Mouse (Mus musculus): ENCODE data around the gene Dbnl. TPM values are rescaled to one million over a fixed set of nuclear protein-coding genes. Genes with fewer than 3 reads are reported as not detected.

Gene Dbnl
- polyA plus RNA-seq, 1 experiment from 2014 or later, result 144 TPM

DNA sequence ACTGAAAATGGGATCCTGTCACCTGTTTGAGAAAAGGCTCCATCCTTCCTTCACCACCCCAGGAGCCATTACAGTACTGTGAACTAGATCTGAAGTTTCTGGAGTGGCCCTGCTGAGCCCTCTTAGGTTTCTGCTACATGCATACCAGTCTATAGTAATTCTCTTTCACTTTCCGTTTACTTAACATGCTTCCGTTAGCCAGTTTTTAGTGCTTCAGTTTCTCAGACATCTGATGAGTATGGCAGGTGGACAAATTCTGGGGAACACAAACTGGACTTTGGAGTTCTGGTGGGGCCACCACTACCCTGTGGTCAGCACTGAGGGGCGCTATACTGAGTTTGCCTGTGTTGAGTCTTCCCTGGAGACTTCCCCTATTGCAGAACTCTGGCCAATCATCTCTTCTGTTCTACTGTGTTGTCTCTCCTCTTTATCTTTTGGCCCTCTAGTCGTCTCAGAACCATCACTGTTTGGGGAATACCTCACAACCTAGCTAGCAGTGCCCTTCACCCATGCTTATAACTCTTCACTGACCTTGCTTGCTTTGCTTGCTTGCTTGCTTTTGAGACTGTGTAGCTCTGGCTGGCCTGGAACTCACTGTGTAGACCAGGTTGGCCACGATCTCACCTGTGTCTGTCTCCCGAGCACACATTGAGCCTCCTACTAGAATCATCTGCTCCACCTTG, 924 bp downstream of the Dbnl start:
- no peaks in the 10 kb centered on the region for H3K9me3 ChIP-seq (ENCODE audit: control insufficient read depth, low read length)
- peak overlapping the region; percentile 75 for H3K4me3 ChIP-seq (ENCODE audit: low read depth, low read length)
- 82% methylated on average over 6 of the region's 6 CpGs for WGBS
- no peaks in the 10 kb centered on the region for H3K27me3 ChIP-seq (ENCODE audit: control insufficient read depth, insufficient read depth, low read length)
- ATAC-seq (ENCODE audit: low FRiP score), result no peak
- peak overlapping the region; percentile 83; the same call in 1 of the 2 replicates for H3K27ac ChIP-seq (ENCODE audit: low read depth, low read length)
- H3K4me2 ChIP-seq (replicated peaks; ENCODE audit: low read depth, low read length), result peak overlapping the region; percentile 84
- H3K36me3 ChIP-seq (ENCODE audit: control insufficient read depth, insufficient read depth, low read length), result no peaks in the 10 kb centered on the region
- H3K9ac ChIP-seq (ENCODE audit: low read depth, low read length), result peak overlapping the region; percentile 85
- H3K4me1 ChIP-seq (replicated peaks; ENCODE audit: control insufficient read depth, insufficient read depth, low read length), result peaks cover 4% of the 10 kb centered on the region; the same call in 1 of the 2 replicates
- no peak for DNase-seq (ENCODE audit: low spot score)

DNA sequence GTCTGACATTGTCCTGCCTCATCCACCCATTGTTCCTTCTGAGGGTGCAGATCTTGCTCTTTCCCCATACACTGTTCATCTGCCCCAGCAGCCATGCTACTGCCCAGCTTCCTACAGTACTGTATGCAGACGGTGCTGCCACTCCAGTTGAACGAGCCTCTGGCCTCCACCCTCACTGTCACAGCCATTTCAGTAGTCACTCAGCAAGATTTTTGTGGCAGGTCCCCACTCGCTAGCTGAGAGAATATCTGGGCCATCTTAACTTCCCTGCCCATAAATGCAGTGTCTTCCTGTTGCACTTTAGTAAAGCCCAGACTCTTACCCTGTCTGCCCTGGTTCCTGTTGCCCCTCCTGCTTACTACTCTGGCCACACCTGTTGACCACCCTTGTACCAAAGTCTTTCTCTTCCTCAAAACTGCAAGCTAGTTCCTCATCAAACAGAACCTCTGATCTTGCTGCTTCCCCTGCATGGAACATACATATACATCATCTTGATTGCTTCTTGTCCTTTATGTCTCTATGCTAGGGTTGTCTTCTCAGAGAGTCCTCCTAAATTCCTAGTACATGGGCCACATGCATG, 1.6 kb downstream of the Dbnl start:
- DNase-seq (ENCODE audit: low spot score) (no peak), ATAC-seq (ENCODE audit: low FRiP score) (no peak)
- Histone ChIP-seq H3K27ac (ENCODE audit: low read depth, low read length) (no peak overlapping the region), H3K9me3 (ENCODE audit: control insufficient read depth, low read length) (no peaks in the 10 kb centered on the region), H3K4me1 (replicated peaks; ENCODE audit: control insufficient read depth, insufficient read depth, low read length) (peaks cover 4% of the 10 kb centered on the region; the same call in 1 of the 2 replicates), H3K9ac (ENCODE audit: low read depth, low read length) (no peak overlapping the region), H3K27me3 (ENCODE audit: control insufficient read depth, insufficient read depth, low read length) (no peaks in the 10 kb centered on the region), H3K4me3 (ENCODE audit: low read depth, low read length) (peak overlapping the region; percentile 75; the same call in 1 of the 2 replicates), H3K4me2 (replicated peaks; ENCODE audit: low read depth, low read length) (peak overlapping the region; percentile 84), H3K36me3 (ENCODE audit: control insufficient read depth, insufficient read depth, low read length) (no peaks in the 10 kb centered on the region)
- WGBS, result 87% methylated on average over 3 of the region's 3 CpGs

DNA sequence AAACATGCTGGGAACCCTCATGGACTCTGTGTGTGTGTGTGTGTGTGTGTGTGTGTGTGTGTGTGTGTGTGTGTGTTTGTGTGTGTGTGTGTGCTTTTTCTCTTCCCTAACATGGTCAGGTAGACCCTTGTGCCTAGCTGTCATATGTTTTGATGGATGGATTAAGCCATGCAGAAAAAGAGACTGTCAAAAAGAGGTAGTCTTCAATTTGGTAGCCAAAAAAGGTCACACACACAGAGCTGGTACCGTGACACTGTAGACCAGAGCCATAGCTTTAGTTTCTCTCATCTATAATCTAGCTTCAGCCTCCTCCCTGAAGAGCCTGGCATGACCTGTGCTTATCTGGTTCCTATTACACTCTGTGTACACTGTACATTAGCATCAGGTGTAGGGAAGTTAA, 2.1 kb downstream of the Dbnl start:
- DNase-seq (ENCODE audit: low spot score), result no peak
- H3K27ac ChIP-seq (ENCODE audit: low read depth, low read length), result no peak overlapping the region
- H3K4me2 ChIP-seq (replicated peaks; ENCODE audit: low read depth, low read length), result no peak overlapping the region
- H3K4me1 ChIP-seq (replicated peaks; ENCODE audit: control insufficient read depth, insufficient read depth, low read length), result peaks cover 4% of the 10 kb centered on the region; the same call in 1 of the 2 replicates
- no peak overlapping the region for H3K4me3 ChIP-seq (ENCODE audit: low read depth, low read length)
- H3K9me3 ChIP-seq (ENCODE audit: control insufficient read depth, low read length), result no peaks in the 10 kb centered on the region
- ATAC-seq (ENCODE audit: low FRiP score), result no peak
- H3K27me3 ChIP-seq (ENCODE audit: control insufficient read depth, insufficient read depth, low read length), result no peaks in the 10 kb centered on the region
- H3K9ac ChIP-seq (ENCODE audit: low read depth, low read length), result no peak overlapping the region
- H3K36me3 ChIP-seq (ENCODE audit: control insufficient read depth, insufficient read depth, low read length), result peaks cover under 1% of the 10 kb centered on the region; the same call in 1 of the 2 replicates
- WGBS, result 96% methylated on average over 1 of the region's 1 CpGs

DNA sequence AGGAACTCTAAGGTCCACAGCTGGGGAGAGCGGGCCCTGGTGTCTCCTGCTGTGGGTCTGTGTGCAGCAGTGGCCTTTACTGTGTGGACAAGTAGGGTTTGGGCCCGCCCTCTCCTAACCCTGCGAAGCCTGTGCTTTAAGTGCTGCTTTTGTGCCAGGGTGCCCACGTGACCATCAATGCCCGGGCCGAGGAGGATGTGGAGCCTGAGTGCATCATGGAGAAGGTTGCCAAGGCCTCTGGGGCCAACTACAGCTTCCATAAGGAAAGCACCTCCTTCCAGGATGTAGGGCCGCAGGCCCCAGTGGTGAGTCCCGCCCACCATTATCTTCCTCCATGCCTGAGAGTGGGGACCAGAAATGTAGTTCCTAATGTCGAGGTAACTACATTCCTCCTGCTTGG, 7.0 kb downstream of the Dbnl start:
- no peaks in the 10 kb centered on the region for H3K4me1 ChIP-seq (replicated peaks; ENCODE audit: control insufficient read depth, insufficient read depth, low read length)
- no peak overlapping the region for H3K27ac ChIP-seq (ENCODE audit: low read depth, low read length)
- 90% methylated on average over 9 of the region's 9 CpGs for WGBS
- no peaks in the 10 kb centered on the region for H3K9me3 ChIP-seq (ENCODE audit: control insufficient read depth, low read length)
- DNase-seq (ENCODE audit: low spot score) (no peak), ATAC-seq (ENCODE audit: low FRiP score) (no peak)
- H3K36me3 ChIP-seq (ENCODE audit: control insufficient read depth, insufficient read depth, low read length), result peaks cover 16% of the 10 kb centered on the region
- H3K4me2 ChIP-seq (replicated peaks; ENCODE audit: low read depth, low read length), result no peak overlapping the region
- no peak overlapping the region for H3K9ac ChIP-seq (ENCODE audit: low read depth, low read length)
- H3K4me3 ChIP-seq (ENCODE audit: low read depth, low read length), result no peak overlapping the region
- H3K27me3 ChIP-seq (ENCODE audit: control insufficient read depth, insufficient read depth, low read length), result no peaks in the 10 kb centered on the region

DNA sequence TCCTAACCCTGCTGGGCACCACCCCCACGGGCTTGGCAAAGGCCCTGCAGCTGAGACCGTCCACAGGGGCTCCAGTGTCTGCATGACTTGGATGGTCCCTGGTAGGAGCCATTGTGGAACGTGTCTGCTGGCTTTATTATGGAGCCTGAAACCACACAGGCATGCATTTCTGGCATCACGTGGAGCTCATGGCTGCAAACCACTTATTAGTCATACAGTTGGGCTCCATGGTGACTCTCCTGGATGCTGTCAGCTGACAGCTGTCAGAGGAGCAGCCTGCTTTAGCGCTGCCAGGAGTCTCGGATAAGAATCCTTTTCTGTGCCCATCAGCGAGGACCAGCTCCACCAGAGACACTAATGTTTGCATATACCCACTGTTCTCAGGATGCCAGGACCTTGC, 7.4 kb downstream of the Dbnl start:
- Histone ChIP-seq H3K9ac (ENCODE audit: low read depth, low read length) (no peak overlapping the region), H3K27ac (ENCODE audit: low read depth, low read length) (no peak overlapping the region), H3K36me3 (ENCODE audit: control insufficient read depth, insufficient read depth, low read length) (peaks cover 16% of the 10 kb centered on the region), H3K9me3 (ENCODE audit: control insufficient read depth, low read length) (no peaks in the 10 kb centered on the region), H3K4me1 (replicated peaks; ENCODE audit: control insufficient read depth, insufficient read depth, low read length) (no peaks in the 10 kb centered on the region), H3K4me3 (ENCODE audit: low read depth, low read length) (no peak overlapping the region), H3K4me2 (replicated peaks; ENCODE audit: low read depth, low read length) (no peak overlapping the region), H3K27me3 (ENCODE audit: control insufficient read depth, insufficient read depth, low read length) (no peaks in the 10 kb centered on the region)
- DNase-seq (ENCODE audit: low spot score), result no peak
- ATAC-seq (ENCODE audit: low FRiP score), result no peak
- WGBS, result 91% methylated on average over 7 of the region's 7 CpGs

DNA sequence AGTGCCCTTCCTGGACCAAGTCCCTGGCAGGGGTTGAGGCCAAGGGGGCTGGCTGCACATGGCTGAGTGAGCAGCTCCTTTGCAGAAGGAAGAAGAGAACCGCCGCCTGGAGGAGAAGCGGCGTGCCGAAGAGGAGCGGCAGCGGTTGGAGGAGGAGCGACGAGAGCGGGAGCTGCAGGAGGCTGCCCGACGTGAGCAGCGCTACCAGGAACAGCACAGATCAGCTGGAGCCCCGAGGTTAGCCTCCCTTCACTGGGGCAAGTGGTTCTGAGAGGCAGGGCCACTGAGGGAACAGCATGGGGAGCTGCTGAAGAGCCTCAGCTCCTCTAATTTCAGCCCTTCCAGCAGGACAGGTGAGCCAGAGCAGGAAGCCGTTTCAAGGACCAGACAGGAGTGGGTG, 8.7 kb downstream of the Dbnl start:
- ATAC-seq (ENCODE audit: low FRiP score) (no peak), DNase-seq (ENCODE audit: low spot score) (no peak)
- no peak overlapping the region for H3K27ac ChIP-seq (ENCODE audit: low read depth, low read length)
- no peak overlapping the region for H3K4me3 ChIP-seq (ENCODE audit: low read depth, low read length)
- WGBS, result 87% methylated on average over 15 of the region's 15 CpGs
- H3K4me2 ChIP-seq (replicated peaks; ENCODE audit: low read depth, low read length), result no peak overlapping the region
- H3K9ac ChIP-seq (ENCODE audit: low read depth, low read length), result no peak overlapping the region
- no peaks in the 10 kb centered on the region for H3K27me3 ChIP-seq (ENCODE audit: control insufficient read depth, insufficient read depth, low read length)
- no peaks in the 10 kb centered on the region for H3K4me1 ChIP-seq (replicated peaks; ENCODE audit: control insufficient read depth, insufficient read depth, low read length)
- no peaks in the 10 kb centered on the region for H3K9me3 ChIP-seq (ENCODE audit: control insufficient read depth, low read length)
- peaks cover 16% of the 10 kb centered on the region for H3K36me3 ChIP-seq (ENCODE audit: control insufficient read depth, insufficient read depth, low read length)

DNA sequence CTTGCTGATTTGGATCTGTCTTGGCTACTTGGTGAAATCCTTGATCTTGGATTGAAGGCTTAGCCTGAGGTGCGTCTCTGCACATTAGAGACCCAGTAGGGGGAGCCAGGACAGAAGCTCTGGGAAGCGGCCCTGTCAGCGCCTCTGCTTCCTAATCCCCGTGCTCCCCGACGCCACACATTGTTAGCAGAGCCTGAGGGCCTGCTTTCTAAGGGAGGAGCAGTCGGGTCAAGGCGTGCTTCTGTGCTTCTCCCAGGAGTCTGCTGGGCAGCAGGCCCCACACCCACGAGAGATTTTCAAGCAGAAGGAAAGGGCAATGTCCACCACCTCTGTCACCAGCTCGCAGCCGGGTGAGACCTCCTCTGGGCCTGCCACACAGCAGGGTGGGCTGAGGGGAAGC, 9.1 kb downstream of the Dbnl start:
- peaks cover 16% of the 10 kb centered on the region for H3K36me3 ChIP-seq (ENCODE audit: control insufficient read depth, insufficient read depth, low read length)
- no peak for DNase-seq (ENCODE audit: low spot score)

DNA sequence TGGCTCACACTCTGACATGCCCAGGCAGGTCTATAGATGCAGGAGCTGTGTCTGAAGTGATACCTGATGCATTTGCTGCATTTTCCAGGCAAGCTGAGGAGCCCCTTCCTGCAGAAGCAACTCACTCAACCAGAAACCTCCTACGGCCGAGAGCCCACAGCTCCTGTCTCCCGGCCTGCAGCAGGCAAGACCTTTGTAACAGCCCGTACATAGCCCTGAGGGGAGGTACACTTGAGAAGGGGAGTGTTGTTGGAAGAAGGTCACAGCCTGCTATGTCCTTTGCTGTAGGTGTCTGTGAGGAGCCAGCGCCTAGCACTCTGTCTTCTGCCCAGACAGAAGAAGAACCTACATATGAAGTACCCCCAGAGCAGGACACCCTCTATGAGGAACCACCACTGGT, 9.6 kb downstream of the Dbnl start:
- H3K4me1 ChIP-seq (replicated peaks; ENCODE audit: control insufficient read depth, insufficient read depth, low read length), result no peaks in the 10 kb centered on the region
- DNase-seq (ENCODE audit: low spot score), result no peak
- no peak for ATAC-seq (ENCODE audit: low FRiP score)
- no peaks in the 10 kb centered on the region for H3K9me3 ChIP-seq (ENCODE audit: control insufficient read depth, low read length)
- H3K27ac ChIP-seq (ENCODE audit: low read depth, low read length), result no peak overlapping the region
- peaks cover 16% of the 10 kb centered on the region for H3K36me3 ChIP-seq (ENCODE audit: control insufficient read depth, insufficient read depth, low read length)
- no peak overlapping the region for H3K4me3 ChIP-seq (ENCODE audit: low read depth, low read length)
- H3K9ac ChIP-seq (ENCODE audit: low read depth, low read length), result no peak overlapping the region
- no peak overlapping the region for H3K4me2 ChIP-seq (replicated peaks; ENCODE audit: low read depth, low read length)
- 90% methylated on average over 5 of the region's 5 CpGs for WGBS
- H3K27me3 ChIP-seq (ENCODE audit: control insufficient read depth, insufficient read depth, low read length), result no peaks in the 10 kb centered on the region

More for the DNA sequence above, 9.1 kb downstream of the Dbnl start:
- H3K4me2 ChIP-seq (replicated peaks; ENCODE audit: low read depth, low read length), result no peak overlapping the region
- no peaks in the 10 kb centered on the region for H3K9me3 ChIP-seq (ENCODE audit: control insufficient read depth, low read length)
- 80% methylated on average over 11 of the region's 11 CpGs for WGBS
- H3K9ac ChIP-seq (ENCODE audit: low read depth, low read length), result no peak overlapping the region
- H3K4me1 ChIP-seq (replicated peaks; ENCODE audit: control insufficient read depth, insufficient read depth, low read length), result no peaks in the 10 kb centered on the region
- no peak overlapping the region for H3K4me3 ChIP-seq (ENCODE audit: low read depth, low read length)
- no peak overlapping the region for H3K27ac ChIP-seq (ENCODE audit: low read depth, low read length)
- no peak for ATAC-seq (ENCODE audit: low FRiP score)
- no peaks in the 10 kb centered on the region for H3K27me3 ChIP-seq (ENCODE audit: control insufficient read depth, insufficient read depth, low read length)

Data from hindbrain, embryonic 11.5 days (tissue).